9 mouse cellular contexts compared by ENCODE assay signal in the genomic region with DNA sequence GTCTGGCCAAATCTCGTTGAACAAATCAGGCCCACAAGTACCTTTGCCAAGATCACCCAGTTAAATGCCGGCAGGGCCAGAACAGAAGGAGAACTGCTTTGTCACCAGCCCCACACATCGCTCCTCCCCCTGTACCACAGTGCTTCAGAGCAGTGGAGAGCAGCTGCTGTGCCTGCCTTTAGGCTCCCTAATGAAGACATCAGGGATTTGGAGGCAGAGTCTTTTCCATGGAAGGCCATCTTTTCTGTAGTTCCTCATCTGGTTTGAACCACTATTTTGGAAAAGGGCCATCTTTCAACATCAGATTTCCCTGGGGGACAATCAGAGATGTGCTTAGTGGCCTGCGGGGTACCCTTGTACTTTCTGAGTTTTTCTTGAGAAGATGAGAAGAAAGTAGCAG. TPM values are rescaled to one million over a fixed set of nuclear protein-coding genes. Genes with fewer than 3 reads are reported as not detected.
DNase-seq lines count a peak whose midpoint lies in the region; ATAC-seq and TF ChIP-seq lines count a peak whose summit lies in the region.
"Had no signal": no experiment of that assay in that cellular context is flagged by ENCODE, and none has a peak within 500 bp of the region (broad histone marks: within the 10 kb centered on the region; RNA-seq: fewer than 3 reads in every experiment).

No protein-coding gene starts in this region.

- ATAC-seq in kidney, postnatal 0 days (replicated peaks; ENCODE audit: low FRiP score, low read depth), result no peak
- ATAC-seq in forebrain, embryonic 13.5 days, result peak; percentile 68; the same call in 1 of the 2 replicates
- peak; percentile 83; the same call in 1 of the 2 replicates for ATAC-seq in hindbrain, postnatal 0 days
- ATAC-seq in kidney, embryonic 16.5 days (ENCODE audit: low FRiP score, low TSS enrichment), result no peak

- no peak overlapping the region for H3K9ac ChIP-seq in kidney, postnatal 0 days (ENCODE audit: low read depth, low read length)
- no peak overlapping the region for H3K9ac ChIP-seq in forebrain, embryonic 13.5 days
- H3K9ac ChIP-seq in hindbrain, postnatal 0 days (replicated peaks; ENCODE audit: low read length), result no peak overlapping the region
- no peak overlapping the region for H3K9ac ChIP-seq in kidney, embryonic 16.5 days (replicated peaks; ENCODE audit: low read length)
- H3K9ac ChIP-seq: limb, embryonic 15.5 days had no signal

- no peak overlapping the region for H3K4me3 ChIP-seq in kidney, postnatal 0 days (replicated peaks; ENCODE audit: low read depth, low read length)
- H3K4me3 ChIP-seq in forebrain, embryonic 13.5 days, result no peak overlapping the region
- no peak overlapping the region for H3K4me3 ChIP-seq in hindbrain, postnatal 0 days (ENCODE audit: low read length)
- no peak overlapping the region for H3K4me3 ChIP-seq in kidney, embryonic 16.5 days (ENCODE audit: low read length)
- H3K4me3 ChIP-seq: limb, embryonic 15.5 days had no signal

- TF ChIP-seq CTCF in kidney, postnatal 0 days (IDR thresholded peaks at IDR 0.05; ENCODE audit: low read depth), result no peak
- no peak for TF ChIP-seq CTCF in hindbrain, postnatal 0 days (IDR thresholded peaks at IDR 0.05; ENCODE audit: low read depth)

- no peak overlapping the region for H3K4me2 ChIP-seq in kidney, postnatal 0 days (ENCODE audit: low read length)
- no peak overlapping the region for H3K4me2 ChIP-seq in forebrain, embryonic 13.5 days
- H3K4me2 ChIP-seq in hindbrain, postnatal 0 days (ENCODE audit: low read depth, low read length), result no peak overlapping the region
- H3K4me2 ChIP-seq in kidney, embryonic 16.5 days (replicated peaks; ENCODE audit: low read depth, low read length), result no peak overlapping the region
- H3K4me2 ChIP-seq: limb, embryonic 15.5 days had no signal

- no peaks in the 10 kb centered on the region for H3K27me3 ChIP-seq in kidney, postnatal 0 days (ENCODE audit: insufficient read depth, low read length)
- H3K27me3 ChIP-seq in forebrain, embryonic 13.5 days, result no peaks in the 10 kb centered on the region
- H3K27me3 ChIP-seq in hindbrain, postnatal 0 days (ENCODE audit: insufficient read depth, low read length), result no peaks in the 10 kb centered on the region
- H3K27me3 ChIP-seq in kidney, embryonic 16.5 days (ENCODE audit: insufficient read depth, low read length), result no peaks in the 10 kb centered on the region
- H3K27me3 ChIP-seq: limb, embryonic 15.5 days had no signal

- no peaks in the 10 kb centered on the region for H3K9me3 ChIP-seq in kidney, postnatal 0 days (replicated peaks; ENCODE audit: low read length)
- no peaks in the 10 kb centered on the region for H3K9me3 ChIP-seq in forebrain, embryonic 13.5 days (replicated peaks)
- H3K9me3 ChIP-seq in hindbrain, postnatal 0 days (ENCODE audit: low read length), result no peaks in the 10 kb centered on the region
- no peaks in the 10 kb centered on the region for H3K9me3 ChIP-seq in kidney, embryonic 16.5 days (ENCODE audit: low read length)
- H3K9me3 ChIP-seq: limb, embryonic 15.5 days had no signal

- H3K36me3 ChIP-seq in kidney, postnatal 0 days (ENCODE audit: insufficient read depth, low read length), result no peaks in the 10 kb centered on the region
- H3K36me3 ChIP-seq in forebrain, embryonic 13.5 days (ENCODE audit: poor library complexity, severe bottlenecking), result no peaks in the 10 kb centered on the region
- no peaks in the 10 kb centered on the region for H3K36me3 ChIP-seq in hindbrain, postnatal 0 days (ENCODE audit: insufficient read depth, low read length)
- H3K36me3 ChIP-seq in kidney, embryonic 16.5 days (ENCODE audit: insufficient read depth, low read length), result no peaks in the 10 kb centered on the region
- H3K36me3 ChIP-seq: limb, embryonic 15.5 days had no signal

- H3K4me1 ChIP-seq in kidney, postnatal 0 days (replicated peaks; ENCODE audit: insufficient read depth, low read length), result no peaks in the 10 kb centered on the region
- H3K4me1 ChIP-seq in forebrain, embryonic 13.5 days, result no peaks in the 10 kb centered on the region; the same call in 1 of the 2 replicates
- H3K4me1 ChIP-seq in hindbrain, postnatal 0 days (ENCODE audit: insufficient read depth, low read length), result peaks cover 8% of the 10 kb centered on the region; the same call in 1 of the 2 replicates
- no peaks in the 10 kb centered on the region for H3K4me1 ChIP-seq in kidney, embryonic 16.5 days (ENCODE audit: insufficient read depth, low read length)

- 65% methylated on average over 4 of the region's 4 CpGs for WGBS in kidney, postnatal 0 days
- 57% methylated on average over 4 of the region's 4 CpGs for WGBS in forebrain, embryonic 13.5 days
- 27% methylated on average over 4 of the region's 4 CpGs for WGBS in hindbrain, postnatal 0 days
- 55% methylated on average over 4 of the region's 4 CpGs for WGBS in kidney, embryonic 16.5 days

- DNase-seq in kidney, postnatal 0 days (ENCODE audit: low spot score), result peak; percentile 3
- no peak for DNase-seq in kidney, adult 18-20 months
- peak; percentile 74 for DNase-seq in hindbrain, postnatal 0 days (ENCODE audit: low spot score)
- peak; percentile 60 for DNase-seq in lung, postnatal 36 days
- no peak for DNase-seq in urinary bladder, adult 18-20 months (ENCODE audit: low spot score in 2 of 2)
- DNase-seq in spleen, adult 12 weeks (ENCODE audit: low spot score), result no peak

- H3K27ac ChIP-seq in kidney, postnatal 0 days, result no peak overlapping the region
- H3K27ac ChIP-seq in forebrain, embryonic 13.5 days, result no peak overlapping the region
- H3K27ac ChIP-seq in hindbrain, postnatal 0 days, result 0 out of 2 replicates have a peak overlapping the region, but pooled peaks have one; percentile 4
- no peak overlapping the region for H3K27ac ChIP-seq in kidney, embryonic 16.5 days (ENCODE audit: low read length)
- H3K27ac ChIP-seq: limb, embryonic 15.5 days had no signal

RNA-seq across cellular contexts. Expression of a gene that starts 41.2 kb away (rescaled TPM):
- 159 and 174 TPM in 2 replicates for polyA plus RNA-seq in kidney, postnatal 0 days (2015; fragmentation: Nextera tagmentation; extraction: Ambion mirVana)
- 156 and 182 TPM in 2 replicates for polyA plus RNA-seq in forebrain, embryonic 13.5 days (2015; fragmentation: Nextera tagmentation; extraction: Ambion mirVana)
- 48.7 and 53.4 TPM in 2 replicates for total RNA-seq in hindbrain, postnatal 0 days (2014; rRNA removed)
- polyA plus RNA-seq in hindbrain, postnatal 0 days (2015; fragmentation: Nextera tagmentation; extraction: Ambion mirVana), result 88.3 and 89.6 TPM in 2 replicates
- 209 and 214 TPM in 2 replicates for polyA plus RNA-seq in kidney, embryonic 16.5 days (2015; fragmentation: Nextera tagmentation; extraction: Ambion mirVana)

Comparison
In these comparisons a context has a peak if more than half of its experiments do, and no peak if none do; other contexts are left out.
1. DNase-seq: peak in kidney, postnatal 0 days (single experiment), hindbrain, postnatal 0 days (single experiment) and lung, postnatal 36 days (single experiment); none in kidney, adult 18-20 months (single experiment), urinary bladder, adult 18-20 months (0 of 2) and spleen, adult 12 weeks (single experiment).
2. ATAC-seq: peak in forebrain, embryonic 13.5 days (single experiment) and hindbrain, postnatal 0 days (single experiment); none in kidney, postnatal 0 days (single experiment) and kidney, embryonic 16.5 days (single experiment).